Comparison of ENCODE assay signal across 8 mouse cellular contexts in the genomic region with DNA sequence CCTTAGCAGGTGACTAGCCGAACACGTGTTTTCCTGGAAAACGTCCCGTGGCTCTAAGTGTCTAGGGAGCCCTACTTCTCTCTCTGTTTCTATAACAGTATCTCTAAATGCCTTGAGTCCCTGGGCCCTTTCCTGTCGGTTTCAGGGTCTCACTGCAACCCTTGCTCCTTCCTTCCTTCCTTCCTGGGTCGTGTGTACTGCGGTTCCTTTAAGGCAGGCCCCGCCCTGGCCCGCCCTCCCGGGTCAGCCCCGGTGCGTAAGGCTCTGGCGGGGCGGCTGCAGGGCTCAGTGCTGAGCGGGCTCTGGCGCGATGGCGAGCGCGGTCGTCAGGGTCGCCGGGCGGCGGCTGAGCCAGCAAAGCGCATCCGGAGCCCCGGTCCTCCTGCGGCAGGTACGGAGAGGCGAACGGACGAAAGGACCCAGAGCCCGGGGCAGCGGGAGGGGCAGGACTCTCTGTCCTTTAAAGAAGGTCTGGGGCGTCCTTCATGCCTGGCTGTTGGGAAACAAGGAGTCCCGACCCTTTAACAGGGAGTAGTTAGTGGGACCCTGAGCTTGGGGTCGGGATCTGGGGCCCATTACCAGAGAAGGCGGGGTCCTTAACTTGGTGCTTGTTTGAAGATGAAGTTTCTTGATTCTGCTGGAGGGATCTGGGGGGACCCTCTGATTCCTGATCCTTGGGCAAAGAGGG. TPM values are rescaled to one million over a fixed set of nuclear protein-coding genes. Genes with fewer than 3 reads are reported as not detected.
A peak's percentile ranks its signal among the peaks of the same experiment; 100 is the strongest.
DNase-seq lines count a peak whose midpoint lies in the region; ATAC-seq and TF ChIP-seq lines count a peak whose summit lies in the region.

No protein-coding gene starts in this region.

- DNase-seq in Patski (ENCODE audit: low read depth, low spot score): no peak
- peak; percentile 69 for DNase-seq in cerebellum, adult 9-10 months
- DNase-seq in forelimb bud, embryonic 11.5 days (ENCODE audit: low read depth, low spot score): peak; percentile 54
- DNase-seq in hindbrain, embryonic 11.5 days (ENCODE audit: low spot score): peak; percentile 83
- DNase-seq in left cerebral cortex, adult 11 months (ENCODE audit: low spot score): peak; percentile 51
- peak; percentile 81 for DNase-seq in retina, postnatal 1 day
- peak; percentile 77 for DNase-seq in urinary bladder, adult 2 months (ENCODE audit: low spot score)

- no peaks in the 10 kb centered on the region for H3K36me3 ChIP-seq in hindbrain, embryonic 11.5 days (ENCODE audit: control insufficient read depth, insufficient read depth, low read length)
- no peaks in the 10 kb centered on the region for H3K36me3 ChIP-seq in macrophage (ENCODE audit: inconsistent target)

- no peaks in the 10 kb centered on the region for H3K27me3 ChIP-seq in Patski
- peaks cover 4% of the 10 kb centered on the region; the same call in 1 of the 2 replicates for H3K27me3 ChIP-seq in hindbrain, embryonic 11.5 days (ENCODE audit: control insufficient read depth, insufficient read depth, low read length)

- in situ Hi-C loops in Patski (cut with MboI; ENCODE audit: low pct_unique_long_range_greater_than_20kb): no loop called here

- peak; percentile 89 for ATAC-seq in Patski
- ATAC-seq in hindbrain, embryonic 11.5 days (ENCODE audit: low FRiP score): peak; percentile 94

- H3K4me1 ChIP-seq in hindbrain, embryonic 11.5 days (replicated peaks; ENCODE audit: control insufficient read depth, insufficient read depth, low read length): 0 out of 2 replicates have a peak, but pooled peaks cover 3% of the 10 kb centered on the region

- WGBS in hindbrain, embryonic 11.5 days: 5% methylated on average over 28 of the region's 39 CpGs
- WGBS in macrophage (ENCODE audit: missing documents): 1% methylated on average over 34 of the region's 39 CpGs

- H3K79me2 ChIP-seq in macrophage (ENCODE audit: inconsistent target): peaks cover 7% of the 10 kb centered on the region; the same call in 1 of the 2 replicates

- peak overlapping the region; percentile 48 for H3K4me3 ChIP-seq in hindbrain, embryonic 11.5 days (ENCODE audit: low read depth, low read length)
- H3K4me3 ChIP-seq in macrophage (ENCODE audit: inconsistent target): peak overlapping the region; percentile 69

- no peak overlapping the region for H3K27ac ChIP-seq in hindbrain, embryonic 11.5 days (ENCODE audit: low read depth, low read length)
- H3K27ac ChIP-seq in macrophage: peak overlapping the region; percentile 43; the same call in 1 of the 2 replicates

- CTCF ChIA-PET in Patski (lab: Charles Lee): interaction anchor here (1.6 kb wide), 1 partner anchor 62 kb away, joined by 4 read pairs; no protein-coding TSS in a partner anchor

- no peak for TF ChIP-seq CTCF in Patski (IDR thresholded peaks at IDR 0.05)

- H3K4me2 ChIP-seq in hindbrain, embryonic 11.5 days (replicated peaks; ENCODE audit: low read depth, low read length): peak overlapping the region; percentile 59

- H3K9ac ChIP-seq in hindbrain, embryonic 11.5 days (ENCODE audit: low read depth, low read length): peak overlapping the region; percentile 68

- H3K9me3 ChIP-seq in hindbrain, embryonic 11.5 days (ENCODE audit: control insufficient read depth, low read length): no peaks in the 10 kb centered on the region

- POLR2A ChIA-PET in Patski (lab: Charles Lee): interaction anchor here (0.6 kb wide), 1 partner anchor 27 kb away, joined by 3 read pairs; no protein-coding TSS in a partner anchor

RNA-seq across cellular contexts. Expression of a gene that starts 6.3 kb away (rescaled TPM):
- polyA plus RNA-seq in Patski (2021) (not detected), macrophage (2018) (0.10 TPM in 1 of 3 replicates, not detected in the others)
- polyA plus RNA-seq in hindbrain, embryonic 11.5 days (2014; fragmentation: Nextera tagmentation; extraction: Ambion mirVana): 0.93 and 1.2 TPM in 2 replicates
- under 1 TPM in 1 of 26 experiments, not detected in 25; 0.60 TPM for total RNA-seq in macrophage (2018; cell fraction: chromatin; rRNA removed)
- total RNA-seq in macrophage (2018; cell fraction: cytosol; rRNA removed): not detected
- not detected for total RNA-seq in macrophage (2018; cell fraction: nucleus; rRNA removed)
- 0.44 and 0.83 TPM in 2 replicates for polyA plus RNA-seq in urinary bladder, adult 2 months (2012; rRNA removed)

RNA-seq across cellular contexts. Expression of a gene that starts 6.4 kb away (rescaled TPM):
- polyA plus RNA-seq in Patski (2021): 74.5 TPM
- polyA plus RNA-seq in hindbrain, embryonic 11.5 days (2014; fragmentation: Nextera tagmentation; extraction: Ambion mirVana): 19.8 and 20.6 TPM in 2 replicates
- 1 to 10 TPM in 16 of 26 experiments, under 1 TPM in 6, not detected in 4; 0.53 to 3.9 (median 1.7) TPM for total RNA-seq in macrophage (2018; cell fraction: chromatin; rRNA removed)
- total RNA-seq in macrophage (2018; cell fraction: cytosol; rRNA removed): 10 to 100 TPM; 16.2 to 35.5 (median 27.0) TPM
- total RNA-seq in macrophage (2018; cell fraction: nucleus; rRNA removed): 1 to 10 TPM; 2.0 to 7.8 (median 4.6) TPM
- 20.8 to 29.7 TPM (median 27.4 TPM) in 3 replicates for polyA plus RNA-seq in macrophage (2018)
- polyA plus RNA-seq in urinary bladder, adult 2 months (2012; rRNA removed): 59.0 and 67.0 TPM in 2 replicates

RNA-seq across cellular contexts. Expression of a gene that starts 16.8 kb away (rescaled TPM):
- polyA plus RNA-seq in Patski (2021): 2.7 TPM
- 0.09 TPM in 1 of 2 replicates, not detected in the other for polyA plus RNA-seq in hindbrain, embryonic 11.5 days (2014; fragmentation: Nextera tagmentation; extraction: Ambion mirVana)
- total RNA-seq in macrophage (2018; cell fraction: chromatin; rRNA removed): 10 to 100 TPM in 2 of 26 experiments, 1 to 10 TPM in 24; 1.0 to 12.9 (median 5.0) TPM
- 1 to 10 TPM; 2.1 to 6.8 (median 4.8) TPM for total RNA-seq in macrophage (2018; cell fraction: cytosol; rRNA removed)
- 1 to 10 TPM; 1.2 to 7.6 (median 3.1) TPM for total RNA-seq in macrophage (2018; cell fraction: nucleus; rRNA removed)
- 3.0 to 4.3 TPM (median 4.0 TPM) in 3 replicates for polyA plus RNA-seq in macrophage (2018)
- polyA plus RNA-seq in urinary bladder, adult 2 months (2012; rRNA removed): 6.8 and 7.9 TPM in 2 replicates

RNA-seq across cellular contexts. Expression of a gene that starts 42.6 kb away (rescaled TPM):
- polyA plus RNA-seq in Patski (2021) (not detected), macrophage (2018) (not detected in 3 replicates)
- 0.73 and 1.6 TPM in 2 replicates for polyA plus RNA-seq in hindbrain, embryonic 11.5 days (2014; fragmentation: Nextera tagmentation; extraction: Ambion mirVana)
- total RNA-seq in macrophage (2018; cell fraction: chromatin; rRNA removed): not detected
- not detected for total RNA-seq in macrophage (2018; cell fraction: cytosol; rRNA removed)
- not detected for total RNA-seq in macrophage (2018; cell fraction: nucleus; rRNA removed)
- polyA plus RNA-seq in urinary bladder, adult 2 months (2012; rRNA removed): 47.0 and 53.2 TPM in 2 replicates

RNA-seq across cellular contexts. Expression of a gene that starts 47.7 kb away (rescaled TPM):
- polyA plus RNA-seq in Patski (2021) (60.3 TPM), macrophage (2018) (26.7 to 70.1 TPM (median 46.9 TPM) in 3 replicates)
- polyA plus RNA-seq in hindbrain, embryonic 11.5 days (2014; fragmentation: Nextera tagmentation; extraction: Ambion mirVana): 78.0 and 94.5 TPM in 2 replicates
- 100 to 1,000 TPM in 20 of 26 experiments, 10 to 100 TPM in 6; 36.8 to 384 (median 210) TPM for total RNA-seq in macrophage (2018; cell fraction: chromatin; rRNA removed)
- total RNA-seq in macrophage (2018; cell fraction: cytosol; rRNA removed): 10 to 100 TPM; 43.1 to 94.2 (median 61.3) TPM
- 100 to 1,000 TPM in 15 of 26 experiments, 10 to 100 TPM in 11; 29.7 to 185 (median 108) TPM for total RNA-seq in macrophage (2018; cell fraction: nucleus; rRNA removed)
- polyA plus RNA-seq in urinary bladder, adult 2 months (2012; rRNA removed): 32.5 and 33.5 TPM in 2 replicates
